Mouse (Mus musculus): ENCODE results near the gene Arhgap15. TPM values are rescaled to one million over a fixed set of nuclear protein-coding genes. Genes with fewer than 3 reads are reported as not detected.

Gene Arhgap15
- total RNA-seq, 2 experiments from 2014 or later: 151 to 173 TPM

- no peak for ATAC-seq (ENCODE audit: poor library complexity, severe bottlenecking)
Measured at GRCm38 (mm10) chr2:44148550-44149100, 400.0 kb downstream of the Arhgap15 start.

GRCm38 (mm10) chr2:44152301-44152700 lies 403.7 kb downstream of the Arhgap15 start:
- no peak for ATAC-seq (ENCODE audit: poor library complexity, severe bottlenecking)

- ATAC-seq (ENCODE audit: poor library complexity, severe bottlenecking): no peak
Measured at GRCm38 (mm10) chr2:44160358-44160757, 411.7 kb downstream of the Arhgap15 start.

- ATAC-seq (ENCODE audit: poor library complexity, severe bottlenecking): no peak
Measured at GRCm38 (mm10) chr2:44165789-44166188, 417.2 kb downstream of the Arhgap15 start.

- ATAC-seq (ENCODE audit: poor library complexity, severe bottlenecking): no peak
Measured at GRCm38 (mm10) chr2:44166716-44167115, 418.1 kb downstream of the Arhgap15 start.

GRCm38 (mm10) chr2:44184476-44184875 lies 435.9 kb downstream of the Arhgap15 start:
- no peak for ATAC-seq (ENCODE audit: poor library complexity, severe bottlenecking)

GRCm38 (mm10) chr2:44190749-44191148 lies 442.1 kb downstream of the Arhgap15 start:
- no peak for ATAC-seq (ENCODE audit: poor library complexity, severe bottlenecking)

GRCm38 (mm10) chr2:44192058-44192457 lies 443.4 kb downstream of the Arhgap15 start:
- no peak for ATAC-seq (ENCODE audit: poor library complexity, severe bottlenecking)

GRCm38 (mm10) chr2:44215506-44215905 lies 466.9 kb downstream of the Arhgap15 start:
- no peak for ATAC-seq (ENCODE audit: poor library complexity, severe bottlenecking)

- no peak for ATAC-seq (ENCODE audit: poor library complexity, severe bottlenecking)
Measured at GRCm38 (mm10) chr2:44217811-44218210, 469.2 kb downstream of the Arhgap15 start.

- no peak for ATAC-seq (ENCODE audit: poor library complexity, severe bottlenecking)
Measured at GRCm38 (mm10) chr2:44218317-44218716, 469.7 kb downstream of the Arhgap15 start.

GRCm38 (mm10) chr2:44221686-44222085 lies 473.1 kb downstream of the Arhgap15 start:
- ATAC-seq (ENCODE audit: poor library complexity, severe bottlenecking): no peak

- ATAC-seq (ENCODE audit: poor library complexity, severe bottlenecking): no peak
Measured at GRCm38 (mm10) chr2:44222176-44222753, 473.6 kb downstream of the Arhgap15 start.

GRCm38 (mm10) chr2:44234856-44235255 lies 486.2 kb downstream of the Arhgap15 start:
- no peak for ATAC-seq (ENCODE audit: poor library complexity, severe bottlenecking)

GRCm38 (mm10) chr2:44241657-44242454 lies 493.2 kb downstream of the Arhgap15 start:
- no peak for ATAC-seq (ENCODE audit: poor library complexity, severe bottlenecking)

GRCm38 (mm10) chr2:44242628-44243255 lies 494.1 kb downstream of the Arhgap15 start:
- no peak for ATAC-seq (ENCODE audit: poor library complexity, severe bottlenecking)

- no peak for ATAC-seq (ENCODE audit: poor library complexity, severe bottlenecking)
Measured at GRCm38 (mm10) chr2:44255343-44255742, 506.7 kb downstream of the Arhgap15 start.

- no peak for ATAC-seq (ENCODE audit: poor library complexity, severe bottlenecking)
Measured at GRCm38 (mm10) chr2:44257946-44258345, 509.3 kb downstream of the Arhgap15 start.

GRCm38 (mm10) chr2:44271455-44272346 lies 523.1 kb downstream of the Arhgap15 start:
- no peak for ATAC-seq (ENCODE audit: poor library complexity, severe bottlenecking)

GRCm38 (mm10) chr2:44272606-44273005 lies 524.0 kb downstream of the Arhgap15 start:
- ATAC-seq (ENCODE audit: poor library complexity, severe bottlenecking): no peak

GRCm38 (mm10) chr2:44274425-44274824 lies 525.8 kb downstream of the Arhgap15 start:
- ATAC-seq (ENCODE audit: poor library complexity, severe bottlenecking): no peak

All from megakaryocyte, adult 5-6 weeks (primary cell).